Mouse (Mus musculus): ENCODE measurements at regions not wholly inside any gene's neighbourhood (a gene's known extent, or its start where the extent isn't known, plus 50 kb on each side); places are given as distances from the start of the nearest gene placed in this dataset.

- H3K9me3 ChIP-seq (replicated peaks; ENCODE audit: control insufficient read depth, low read length), result no peaks in the 10 kb centered on the region
- no peaks in the 10 kb centered on the region for H3K27me3 ChIP-seq (ENCODE audit: control insufficient read depth, insufficient read depth, low read length)
- H3K4me1 ChIP-seq (ENCODE audit: control insufficient read depth, insufficient read depth, low read length), result no peaks in the 10 kb centered on the region
- no peak overlapping the region for H3K27ac ChIP-seq (ENCODE audit: low read depth, low read length)
- H3K36me3 ChIP-seq (ENCODE audit: control insufficient read depth, insufficient read depth, low read length), result no peaks in the 10 kb centered on the region
- H3K4me3 ChIP-seq (ENCODE audit: low read depth, low read length), result no peak overlapping the region
- no peak overlapping the region for H3K9ac ChIP-seq (ENCODE audit: low read depth, low read length)
- H3K4me2 ChIP-seq, result no peak overlapping the region
- ATAC-seq (replicated peaks; ENCODE audit: insufficient number of reproducible peaks, low FRiP score, low TSS enrichment), result no peak
- 64% methylated on average over 5 of the region's 5 CpGs for WGBS (ENCODE audit: insufficient replicate concordance)
These were observed 72.0 kb upstream of the Slc1a4 start for GRCm38 (mm10) chr11:20404476-20404875.

- Histone ChIP-seq H3K27ac (ENCODE audit: low read depth, low read length) (no peak overlapping the region), H3K36me3 (ENCODE audit: control insufficient read depth, insufficient read depth, low read length) (peaks cover 4% of the 10 kb centered on the region; the same call in 1 of the 2 replicates), H3K27me3 (ENCODE audit: control insufficient read depth, insufficient read depth, low read length) (no peaks in the 10 kb centered on the region), H3K9ac (ENCODE audit: low read depth, low read length) (no peak overlapping the region), H3K4me2 (no peak overlapping the region), H3K9me3 (replicated peaks; ENCODE audit: control insufficient read depth, low read length) (peaks cover 6% of the 10 kb centered on the region), H3K4me1 (ENCODE audit: control insufficient read depth, insufficient read depth, low read length) (no peaks in the 10 kb centered on the region), H3K4me3 (ENCODE audit: low read depth, low read length) (no peak overlapping the region)
- ATAC-seq (replicated peaks; ENCODE audit: insufficient number of reproducible peaks, low FRiP score, low TSS enrichment), result no peak
- WGBS (ENCODE audit: insufficient replicate concordance), result 60% methylated on average over 2 of the region's 2 CpGs
These were observed 85.6 kb upstream of the Slc1a4 start for GRCm38 (mm10) chr11:20418141-20418540.

- no peak overlapping the region for H3K4me2 ChIP-seq
- no peak for ATAC-seq (replicated peaks; ENCODE audit: insufficient number of reproducible peaks, low FRiP score, low TSS enrichment)
- H3K4me1 ChIP-seq (ENCODE audit: control insufficient read depth, insufficient read depth, low read length), result no peaks in the 10 kb centered on the region
- H3K27me3 ChIP-seq (ENCODE audit: control insufficient read depth, insufficient read depth, low read length), result no peaks in the 10 kb centered on the region
- no peak overlapping the region for H3K27ac ChIP-seq (ENCODE audit: low read depth, low read length)
- H3K9ac ChIP-seq (ENCODE audit: low read depth, low read length), result no peak overlapping the region
- peaks cover 4% of the 10 kb centered on the region; the same call in 1 of the 2 replicates for H3K36me3 ChIP-seq (ENCODE audit: control insufficient read depth, insufficient read depth, low read length)
- WGBS (ENCODE audit: insufficient replicate concordance), result 77% methylated on average over 4 of the region's 4 CpGs
- H3K9me3 ChIP-seq (replicated peaks; ENCODE audit: control insufficient read depth, low read length), result no peaks in the 10 kb centered on the region; the same call in 1 of the 2 replicates
- H3K4me3 ChIP-seq (ENCODE audit: low read depth, low read length), result no peak overlapping the region
These were observed 88.4 kb upstream of the Slc1a4 start for GRCm38 (mm10) chr11:20420876-20421275.

- no peak for ATAC-seq (replicated peaks; ENCODE audit: insufficient number of reproducible peaks, low FRiP score, low TSS enrichment)
- H3K36me3 ChIP-seq (ENCODE audit: control insufficient read depth, insufficient read depth, low read length), result no peaks in the 10 kb centered on the region
- no peak overlapping the region for H3K4me2 ChIP-seq
- H3K27ac ChIP-seq (ENCODE audit: low read depth, low read length), result no peak overlapping the region
- WGBS (ENCODE audit: insufficient replicate concordance), result 59% methylated on average over 9 of the region's 9 CpGs
- H3K9ac ChIP-seq (ENCODE audit: low read depth, low read length), result no peak overlapping the region
- H3K4me1 ChIP-seq (ENCODE audit: control insufficient read depth, insufficient read depth, low read length), result peaks cover 2% of the 10 kb centered on the region
- H3K27me3 ChIP-seq (ENCODE audit: control insufficient read depth, insufficient read depth, low read length), result no peaks in the 10 kb centered on the region
- H3K9me3 ChIP-seq (replicated peaks; ENCODE audit: control insufficient read depth, low read length), result no peaks in the 10 kb centered on the region
- no peak overlapping the region for H3K4me3 ChIP-seq (ENCODE audit: low read depth, low read length)
These were observed 103.5 kb upstream of the Slc1a4 start for GRCm38 (mm10) chr11:20436057-20436456.

GRCm38 (mm10) chr11:20442476-20442875, 100.6 kb upstream of the Sertad2 start:
- Histone ChIP-seq H3K36me3 (ENCODE audit: control insufficient read depth, insufficient read depth, low read length) (no peaks in the 10 kb centered on the region), H3K4me2 (no peak overlapping the region), H3K9ac (ENCODE audit: low read depth, low read length) (no peak overlapping the region), H3K27ac (ENCODE audit: low read depth, low read length) (no peak overlapping the region), H3K4me1 (ENCODE audit: control insufficient read depth, insufficient read depth, low read length) (no peaks in the 10 kb centered on the region), H3K4me3 (ENCODE audit: low read depth, low read length) (no peak overlapping the region), H3K9me3 (replicated peaks; ENCODE audit: control insufficient read depth, low read length) (no peaks in the 10 kb centered on the region), H3K27me3 (ENCODE audit: control insufficient read depth, insufficient read depth, low read length) (no peaks in the 10 kb centered on the region)
- no peak for ATAC-seq (replicated peaks; ENCODE audit: insufficient number of reproducible peaks, low FRiP score, low TSS enrichment)
- WGBS (ENCODE audit: insufficient replicate concordance), result 48% methylated on average over 4 of the region's 4 CpGs

GRCm38 (mm10) chr11:20445061-20445902, 97.8 kb upstream of the Sertad2 start:
- ATAC-seq (replicated peaks; ENCODE audit: insufficient number of reproducible peaks, low FRiP score, low TSS enrichment), result no peak
- WGBS (ENCODE audit: insufficient replicate concordance), result 9% methylated on average over 17 of the region's 18 CpGs

GRCm38 (mm10) chr11:20445903-20446264, 97.2 kb upstream of the Sertad2 start:
- H3K4me2 ChIP-seq, result peak overlapping the region; percentile 77
- H3K9ac ChIP-seq (ENCODE audit: low read depth, low read length), result peak overlapping the region; percentile 60
- no peaks in the 10 kb centered on the region for H3K36me3 ChIP-seq (ENCODE audit: control insufficient read depth, insufficient read depth, low read length)
- H3K4me1 ChIP-seq (ENCODE audit: control insufficient read depth, insufficient read depth, low read length), result no peaks in the 10 kb centered on the region
- H3K9me3 ChIP-seq (replicated peaks; ENCODE audit: control insufficient read depth, low read length), result no peaks in the 10 kb centered on the region
- 0 out of 2 replicates have a peak, but pooled peaks have one; percentile 39 for ATAC-seq (replicated peaks; ENCODE audit: insufficient number of reproducible peaks, low FRiP score, low TSS enrichment)
- H3K27ac ChIP-seq (ENCODE audit: low read depth, low read length), result no peak overlapping the region
- under 1% methylated on average over 6 of the region's 6 CpGs for WGBS (ENCODE audit: insufficient replicate concordance)
- H3K4me3 ChIP-seq (ENCODE audit: low read depth, low read length), result peak overlapping the region; percentile 37
- H3K27me3 ChIP-seq (ENCODE audit: control insufficient read depth, insufficient read depth, low read length), result no peaks in the 10 kb centered on the region

More at GRCm38 (mm10) chr11:20445061-20445902, 97.8 kb upstream of the Sertad2 start:
- Histone ChIP-seq H3K9me3 (replicated peaks; ENCODE audit: control insufficient read depth, low read length) (no peaks in the 10 kb centered on the region), H3K27me3 (ENCODE audit: control insufficient read depth, insufficient read depth, low read length) (no peaks in the 10 kb centered on the region), H3K4me2 (peak overlapping the region; percentile 77), H3K4me3 (ENCODE audit: low read depth, low read length) (peak overlapping the region; percentile 37), H3K4me1 (ENCODE audit: control insufficient read depth, insufficient read depth, low read length) (no peaks in the 10 kb centered on the region), H3K27ac (ENCODE audit: low read depth, low read length) (no peak overlapping the region), H3K9ac (ENCODE audit: low read depth, low read length) (peak overlapping the region; percentile 60), H3K36me3 (ENCODE audit: control insufficient read depth, insufficient read depth, low read length) (no peaks in the 10 kb centered on the region)

- H3K9me3 ChIP-seq (replicated peaks; ENCODE audit: control insufficient read depth, low read length), result no peaks in the 10 kb centered on the region
- H3K27me3 ChIP-seq (ENCODE audit: control insufficient read depth, insufficient read depth, low read length), result no peaks in the 10 kb centered on the region
- H3K36me3 ChIP-seq (ENCODE audit: control insufficient read depth, insufficient read depth, low read length), result no peaks in the 10 kb centered on the region
- H3K4me2 ChIP-seq, result no peak overlapping the region
- no peak overlapping the region for H3K4me3 ChIP-seq (ENCODE audit: low read depth, low read length)
- 73% methylated on average over 4 of the region's 4 CpGs for WGBS (ENCODE audit: insufficient replicate concordance)
- no peak overlapping the region for H3K27ac ChIP-seq (ENCODE audit: low read depth, low read length)
- no peak for ATAC-seq (replicated peaks; ENCODE audit: insufficient number of reproducible peaks, low FRiP score, low TSS enrichment)
- H3K9ac ChIP-seq (ENCODE audit: low read depth, low read length), result no peak overlapping the region
- no peaks in the 10 kb centered on the region for H3K4me1 ChIP-seq (ENCODE audit: control insufficient read depth, insufficient read depth, low read length)
These were observed 90.2 kb upstream of the Sertad2 start for GRCm38 (mm10) chr11:20452901-20453300.

GRCm38 (mm10) chr11:20453786-20454185, 89.3 kb upstream of the Sertad2 start:
- 80% methylated on average over 7 of the region's 7 CpGs for WGBS (ENCODE audit: insufficient replicate concordance)
- no peaks in the 10 kb centered on the region for H3K4me1 ChIP-seq (ENCODE audit: control insufficient read depth, insufficient read depth, low read length)
- no peak for ATAC-seq (replicated peaks; ENCODE audit: insufficient number of reproducible peaks, low FRiP score, low TSS enrichment)
- no peak overlapping the region for H3K4me3 ChIP-seq (ENCODE audit: low read depth, low read length)
- H3K27me3 ChIP-seq (ENCODE audit: control insufficient read depth, insufficient read depth, low read length), result no peaks in the 10 kb centered on the region
- H3K27ac ChIP-seq (ENCODE audit: low read depth, low read length), result no peak overlapping the region
- H3K9me3 ChIP-seq (replicated peaks; ENCODE audit: control insufficient read depth, low read length), result no peaks in the 10 kb centered on the region
- H3K36me3 ChIP-seq (ENCODE audit: control insufficient read depth, insufficient read depth, low read length), result no peaks in the 10 kb centered on the region
- no peak overlapping the region for H3K9ac ChIP-seq (ENCODE audit: low read depth, low read length)
- no peak overlapping the region for H3K4me2 ChIP-seq
